Mouse (Mus musculus) CH12.LX (cell line): ENCODE measurements at regions not wholly inside any gene's neighbourhood (a gene's known extent, or its start where the extent isn't known, plus 50 kb on each side); places are given as distances from the start of the nearest gene placed in this dataset.

Experiments
- DNase-seq: peaks from one replicate; pipeline ENCODE4 v3.0.0-alpha.2; 2013; ENCODE audit errors: extremely low read depth
- H3K27ac ChIP-seq: 2 replicates; pipeline ENCODE4 v1.5.1; 2012; ENCODE audit warnings: low read depth, mild to moderate bottlenecking, control low read depth, moderate library complexity; ENCODE audit not compliant: insufficient read depth
- H3K27me3 ChIP-seq: replicated peaks from 2 replicates; pipeline ENCODE3; 2012; ENCODE audit warnings: inconsistent platforms
- H3K36me3 ChIP-seq, 2 experiments: replicated peaks in 1 of 2; 2 replicates each; pipeline versions ENCODE3 to v1.6.1; 2012; ENCODE audit warnings: inconsistent platforms in 1 of 2, low read length in 1 of 2, mild to moderate bottlenecking in 1 of 2, mixed read lengths in 1 of 2, moderate library complexity in 1 of 2; ENCODE audit not compliant: control insufficient read depth in 1 of 2, insufficient read depth in 1 of 2
- H3K4me1 ChIP-seq, 2 experiments: 2 replicates each; pipeline ENCODE4 v1.6.1; 2012; ENCODE audit warnings: inconsistent platforms in 1 of 2, moderate library complexity in 1 of 2; ENCODE audit not compliant: insufficient read depth in 2 of 2, control insufficient read depth in 1 of 2
- H3K4me2 ChIP-seq: 2 replicates; pipeline ENCODE4 v1.6.1; 2012; ENCODE audit warnings: low read depth, mild to moderate bottlenecking, control low read depth; ENCODE audit not compliant: poor library complexity, insufficient read depth, severe bottlenecking
- H3K4me3 ChIP-seq, 3 experiments: fragments of 150-350 bp in 1 of 3; sonication (generic) in 1 of 3; replicated peaks in 1 of 3; 2 replicates each; pipeline versions ENCODE3 to v1.5.1; 2011 to 2012; ENCODE audit warnings: low read depth in 2 of 3, low read length in 2 of 3, mild to moderate bottlenecking in 2 of 3, moderate library complexity in 2 of 3, control low read depth in 1 of 3, improper control_type of control experiment in 1 of 3, inconsistent platforms in 1 of 3, mixed read lengths in 1 of 3; ENCODE audit not compliant: poor library complexity in 1 of 3
- H3K79me2 ChIP-seq: replicated peaks from 2 replicates; pipeline ENCODE4 v1.6.1; 2012; ENCODE audit warnings: mild to moderate bottlenecking, moderate library complexity; ENCODE audit not compliant: control insufficient read depth, poor library complexity, insufficient read depth, severe bottlenecking; ENCODE audit errors: extremely low read depth
- H3K9ac ChIP-seq: 2 replicates; pipeline ENCODE4 v1.6.1; 2012; ENCODE audit warnings: low read depth, mild to moderate bottlenecking, control low read depth, moderate library complexity; ENCODE audit not compliant: insufficient read depth
- H3K9me3 ChIP-seq: replicated peaks from 2 replicates; pipeline ENCODE3; 2012; ENCODE audit warnings: low read length, inconsistent platforms, mixed read lengths
- ELF1 ChIP-seq: IDR thresholded peaks from 2 replicates; pipeline ENCODE4 v1.6.1; 2014; ENCODE audit warnings: low read depth, mild to moderate bottlenecking, inconsistent platforms, low read length, improper control_type of control experiment
- IRF4 ChIP-seq: IDR thresholded peaks from 2 replicates; pipeline ENCODE4 v1.6.1; 2014; ENCODE audit warnings: low read depth, mild to moderate bottlenecking, inconsistent platforms, low read length, improper control_type of control experiment
- JUN ChIP-seq: IDR thresholded peaks from 2 replicates; pipeline ENCODE4 v1.6.1; 2011; ENCODE audit warnings: low read depth, mild to moderate bottlenecking, low read length, improper control_type of control experiment, moderate library complexity; ENCODE audit not compliant: insufficient read depth
- MEF2A ChIP-seq: IDR thresholded peaks from 2 replicates; pipeline ENCODE4 v1.6.1; 2014; ENCODE audit warnings: low read depth, mild to moderate bottlenecking, inconsistent platforms, low read length, improper control_type of control experiment, borderline replicate concordance
- USF1 ChIP-seq: IDR thresholded peaks from 2 replicates; pipeline ENCODE4 v1.6.1; 2014; ENCODE audit warnings: low read depth, mild to moderate bottlenecking, inconsistent platforms, low read length, improper control_type of control experiment
- ZKSCAN1 ChIP-seq: IDR thresholded peaks from 2 replicates; pipeline ENCODE4 v1.6.1; 2012; ENCODE audit warnings: low read depth, inconsistent platforms, low read length, improper control_type of control experiment, borderline replicate concordance
- ZMIZ1 ChIP-seq: IDR thresholded peaks from 2 replicates; pipeline ENCODE4 v1.6.1; 2012; ENCODE audit warnings: low read depth, mild to moderate bottlenecking, inconsistent platforms, low read length, improper control_type of control experiment
- dilution Hi-C: fragments of 300-500 bp; cut with MboI; formaldehyde crosslinking; loops from 2 replicates; pipeline ENCODE4 v1.14.3; 2020; ENCODE audit warnings: low sequenced_read_pairs; ENCODE audit not compliant: extremely low pct_unique_long_range_greater_than_20kb, extremely low pct_ligation_motif_present
- in situ Hi-C: fragments of 300-500 bp; cut with MboI; formaldehyde crosslinking; loops from 3 replicates; pipeline ENCODE4 v1.14.3; 2019; ENCODE audit warnings: low sequenced_read_pairs, low pct_ligation_motif_present, low pct_unique_long_range_greater_than_20kb, mixed read lengths

GRCm38 (mm10) chr19:51977236-51977961, 286.7 kb upstream of the Ins1 start:
- Histone ChIP-seq H3K27me3 (no peaks in the 10 kb centered on the region), H3K4me1 (no peaks in the 10 kb centered on the region), H3K4me3 (no peak overlapping the region), H3K79me2 (no peaks in the 10 kb centered on the region), H3K4me2 (no peak overlapping the region), H3K9ac (no peak overlapping the region), H3K36me3 (no peaks in the 10 kb centered on the region), H3K9me3 (peaks cover 54% of the 10 kb centered on the region), H3K27ac (no peak overlapping the region)
- in situ Hi-C loops: no loop called here
- DNase-seq: no peak
- dilution Hi-C loops: no loop called here
- no peak for TF ChIP-seq IRF4
- TF ChIP-seq JUN: no peak
- no peak for TF ChIP-seq ZKSCAN1
- TF ChIP-seq USF1: no peak

GRCm38 (mm10) chr19:51997161-51997560, 266.9 kb upstream of the Ins1 start:
- Histone ChIP-seq H3K4me1 (no peaks in the 10 kb centered on the region), H3K79me2 (no peaks in the 10 kb centered on the region), H3K27me3 (no peaks in the 10 kb centered on the region), H3K9ac (no peak overlapping the region), H3K27ac (no peak overlapping the region), H3K36me3 (no peaks in the 10 kb centered on the region), H3K9me3 (peaks cover 23% of the 10 kb centered on the region), H3K4me2 (no peak overlapping the region), H3K4me3 (no peak overlapping the region)
- dilution Hi-C loops (no loop called here), in situ Hi-C loops (no loop called here)
- no peak for TF ChIP-seq ELF1
- TF ChIP-seq MEF2A: no peak
- no peak for TF ChIP-seq ZMIZ1
- no peak for DNase-seq
